Mouse (Mus musculus) left cerebral cortex, adult 18-20 months (tissue): ENCODE measurements around the gene Tenm1. TPM values are rescaled to one million over a fixed set of nuclear protein-coding genes. Genes with fewer than 3 reads are reported as not detected.

Experiments used
- total RNA-seq, 2 experiments: library from RNA; stranded (reverse); gene quantifications; 2 replicates each; pipeline ENCODE4 v1.2.3; 2021

Gene Tenm1
- total RNA-seq, 2 experiments from 2014 or later: 40.6 to 40.7 TPM

Other genes starting within 250 kb of the Tenm1 start
- not detected for gene Tex13c1, start 162.0 kb upstream of the Tenm1 start, total RNA-seq